Mouse (Mus musculus) Patski (cell line): Measurements from ENCODE around the gene Mitd1. TPM values are rescaled to one million over a fixed set of nuclear protein-coding genes. Genes with fewer than 3 reads are reported as not detected.

Experiments used
- ATAC-seq: fragments of 100-300 bp; one replicate; pipeline ENCODE4 v1.8.0; 2021
- CTCF ChIA-PET: fragments of 350-600 bp; sonication (Branson Sonifier 250); formaldehyde crosslinking; loops from one replicate; lab custom pipeline; 2022; ENCODE audit warnings: inconsistent platforms; lab: Charles Lee
- POLR2A ChIA-PET: fragments of 350-600 bp; sonication (Branson Sonifier 250); formaldehyde crosslinking; loops from one replicate; lab custom pipeline; 2022; ENCODE audit warnings: antibody characterized with exemption, inconsistent platforms; lab: Charles Lee
- DNase-seq: peaks from one replicate; pipeline ENCODE4 v3.0.0-alpha.2; 2011; ENCODE audit warnings: low read depth, low spot score
- H3K27me3 ChIP-seq: fragments of 371-371 bp; one replicate; pipeline ENCODE4 v1.5.1; 2021
- CTCF ChIP-seq: fragments of 100-300 bp; IDR thresholded peaks from one replicate; pipeline ENCODE4 v1.5.1; 2021
- in situ Hi-C: fragments of 300-500 bp; cut with MboI; formaldehyde crosslinking; loops from 3 replicates; pipeline ENCODE4 v1.11.1; 2018; ENCODE audit warnings: low pct_unique_long_range_greater_than_20kb, mixed read lengths
- polyA plus RNA-seq: library from polyadenylated mRNA; unstranded; gene quantifications from one replicate; pipeline ENCODE4 v1.2.3, GENCODE M21; 2021

Mitd1 gene
- polyA plus RNA-seq, 1 experiment from 2014 or later: 22.5 TPM

- ATAC-seq (no peak), DNase-seq (no peak)
- no peaks in the 10 kb centered on the region for H3K27me3 ChIP-seq
- no peak for TF ChIP-seq CTCF
- in situ Hi-C loops: no loop called here
- ChIA-PET POLR2A (no interaction called here), CTCF (interaction anchor here (0.6 kb wide), 1 partner anchor 191 kb away, joined by 3 read pairs; no protein-coding TSS in a partner anchor)
Measured at GRCm38 (mm10) chr1:37868640-37869039, 21.6 kb downstream of the Mitd1 start.

DNA sequence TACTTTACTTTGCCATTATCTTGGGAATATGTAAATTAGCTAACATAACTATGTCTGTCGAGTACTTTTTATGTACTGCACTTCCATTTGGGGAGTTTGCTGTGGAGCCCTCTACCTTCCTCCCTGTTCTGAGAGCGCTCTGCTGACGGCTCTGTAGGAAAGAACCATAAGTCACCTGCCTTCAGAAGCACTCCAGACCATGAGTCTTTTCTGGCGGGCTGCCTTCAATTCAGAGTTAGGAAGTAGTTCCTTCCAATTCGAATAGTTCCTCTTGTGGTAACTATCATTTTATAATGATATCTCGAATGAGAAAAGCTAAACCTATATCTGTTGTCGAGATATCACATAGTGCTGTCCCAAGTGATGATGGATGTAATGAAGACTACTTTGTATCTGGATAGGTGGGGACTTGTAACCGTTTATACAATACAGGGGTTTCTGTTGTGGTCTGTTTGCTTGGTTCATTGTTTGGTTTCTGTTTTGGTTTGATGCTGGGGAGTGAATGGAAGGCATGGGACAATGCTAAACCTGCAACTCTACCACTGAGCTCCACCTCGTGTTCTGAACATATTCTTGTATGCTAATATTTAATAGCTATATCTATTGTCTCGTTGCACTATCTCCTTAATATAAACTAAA, 22.4 kb downstream of the Mitd1 start:
- POLR2A ChIA-PET: no interaction called here
- in situ Hi-C loops: no loop called here
- ATAC-seq: no peak
- no peak for TF ChIP-seq CTCF
- CTCF ChIA-PET: interaction anchor here (0.8 to 1.5 kb wide), 2 partner anchors 23 to 189 kb away, joined by 3 read pairs; partner anchors contain the start of genes Mitd1 and Mrpl30
- no peaks in the 10 kb centered on the region for H3K27me3 ChIP-seq
- no peak for DNase-seq

DNA sequence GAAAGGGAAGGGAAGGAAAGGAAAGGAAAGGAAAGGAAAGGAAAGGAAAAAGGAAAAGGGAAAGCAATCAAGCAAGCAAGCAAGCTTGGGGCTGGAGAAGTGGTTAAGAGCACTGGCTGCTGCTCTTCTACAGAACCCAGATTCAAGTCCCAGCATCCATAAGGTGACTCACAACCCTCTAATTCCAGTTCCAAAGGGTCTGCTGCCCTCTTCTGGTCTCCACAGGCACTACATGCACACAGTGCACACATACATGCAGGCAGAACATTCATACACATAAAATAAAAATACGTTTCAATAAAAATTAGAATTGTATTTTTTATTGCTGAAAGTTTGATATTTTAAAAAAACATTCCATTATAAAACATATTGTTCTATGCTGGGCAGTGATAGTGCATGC, 23.2 kb downstream of the Mitd1 start:
- ATAC-seq: no peak
- in situ Hi-C loops: no loop called here
- DNase-seq: no peak
- no peaks in the 10 kb centered on the region for H3K27me3 ChIP-seq
- ChIA-PET POLR2A (no interaction called here), CTCF (interaction anchor here (0.8 to 1.5 kb wide), 2 partner anchors 24 to 189 kb away, joined by 3 read pairs; partner anchors contain the start of genes Mitd1 and Mrpl30)
- TF ChIP-seq CTCF: no peak

GRCm38 (mm10) chr1:37866286-37866685, 23.9 kb downstream of the Mitd1 start, which contains the start of gene Tsga10:
Tsga10 (minus strand) TSS chr1:37866429.
- no peak for ATAC-seq
- TF ChIP-seq CTCF: no peak
- POLR2A ChIA-PET: interaction anchor here (0.6 kb wide), 1 partner anchor 190 kb away, joined by 3 read pairs; no protein-coding TSS in a partner anchor

GRCm38 (mm10) chr1:37865401-37866215, 24.6 kb downstream of the Mitd1 start:
- no peak for TF ChIP-seq CTCF
- in situ Hi-C loops: no loop called here
- no peaks in the 10 kb centered on the region for H3K27me3 ChIP-seq
- DNase-seq: no peak
- ChIA-PET CTCF (interaction anchor here (1.4 kb wide), 1 partner anchor 174 kb away, joined by 5 read pairs; no protein-coding TSS in a partner anchor), POLR2A (no interaction called here)
- ATAC-seq: no peak

More at GRCm38 (mm10) chr1:37866286-37866685, 23.9 kb downstream of the Mitd1 start, which contains the start of gene Tsga10:
- in situ Hi-C loops: no loop called here
- DNase-seq: no peak
- no peaks in the 10 kb centered on the region for H3K27me3 ChIP-seq
- CTCF ChIA-PET: no interaction called here

GRCm38 (mm10) chr1:37864511-37865400, 25.5 kb downstream of the Mitd1 start:
- ChIA-PET CTCF (interaction anchor here (1.4 kb wide), 1 partner anchor 173 kb away, joined by 5 read pairs; no protein-coding TSS in a partner anchor), POLR2A (interaction anchor here (1.0 kb wide), 1 partner anchor 132 kb away, joined by 3 read pairs; no protein-coding TSS in a partner anchor)
- peak; percentile 98 for ATAC-seq

GRCm38 (mm10) chr1:37850696-37851095, 39.5 kb downstream of the Mitd1 start:
- ATAC-seq (no peak), DNase-seq (no peak)
- in situ Hi-C loops: no loop called here
- no peak for TF ChIP-seq CTCF
- CTCF ChIA-PET: interaction anchor here (1.6 kb wide), 1 partner anchor 10 kb away, joined by 3 read pairs; no protein-coding TSS in a partner anchor
- no peaks in the 10 kb centered on the region for H3K27me3 ChIP-seq
- POLR2A ChIA-PET: no interaction called here

More at GRCm38 (mm10) chr1:37864511-37865400, 25.5 kb downstream of the Mitd1 start:
- no peak for TF ChIP-seq CTCF
- DNase-seq: peak; percentile 90
- H3K27me3 ChIP-seq: no peaks in the 10 kb centered on the region
- in situ Hi-C loops: no loop called here

DNA sequence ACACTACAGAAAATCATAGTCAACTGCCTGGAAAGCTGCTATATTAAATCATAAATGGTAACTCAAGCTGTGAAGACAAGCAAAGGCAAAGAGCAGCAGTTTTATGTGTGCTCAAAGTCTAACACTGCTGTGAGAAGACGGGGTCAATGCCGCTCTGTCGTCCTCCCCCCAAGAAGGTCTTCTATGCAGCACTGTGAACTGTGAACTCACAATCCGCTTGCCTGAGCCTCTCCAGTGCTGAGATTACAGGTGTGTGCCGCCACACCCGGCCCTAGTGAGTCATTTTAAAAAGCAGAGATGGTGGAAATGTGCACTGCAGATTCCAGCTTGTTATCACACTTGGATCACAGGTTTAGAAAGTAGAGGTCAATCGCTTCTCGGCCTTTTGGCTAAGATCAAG, 43.3 kb downstream of the Mitd1 start:
- in situ Hi-C loops: no loop called here
- DNase-seq (no peak), ATAC-seq (no peak)
- CTCF ChIA-PET: interaction anchor here (1.0 kb wide), 1 partner anchor 16 kb away, joined by 4 read pairs; no protein-coding TSS in a partner anchor
- no peaks in the 10 kb centered on the region for H3K27me3 ChIP-seq
- no peak for TF ChIP-seq CTCF
- POLR2A ChIA-PET: no interaction called here

DNA sequence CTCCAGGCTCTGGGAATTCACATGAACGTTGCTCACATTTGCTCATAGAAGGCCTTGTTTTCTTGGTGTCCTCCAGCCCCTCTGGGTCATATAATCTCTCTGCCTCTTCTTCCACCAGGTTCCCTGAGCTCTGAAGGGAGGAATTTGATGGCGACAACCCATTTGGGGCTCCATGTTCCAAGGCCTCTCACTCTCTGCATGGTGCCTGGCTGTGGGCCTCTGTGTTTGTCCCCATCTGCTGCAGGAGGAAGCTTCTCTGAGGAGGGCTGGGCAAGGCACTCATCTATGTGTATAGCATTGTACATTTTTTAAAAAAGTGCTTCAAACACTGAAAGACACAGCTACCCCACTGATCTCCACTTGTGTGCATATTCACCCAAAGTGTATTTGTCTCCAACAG, 58.5 kb downstream of the Mitd1 start:
- POLR2A ChIA-PET: no interaction called here
- CTCF ChIA-PET: interaction anchor here (1.4 kb wide), 1 partner anchor 10 kb away, joined by 7 read pairs; no protein-coding TSS in a partner anchor
- in situ Hi-C loops: no loop called here
- no peaks in the 10 kb centered on the region for H3K27me3 ChIP-seq
- DNase-seq: no peak
- no peak for TF ChIP-seq CTCF
- ATAC-seq: no peak

Other genes starting within 250 kb of the Mitd1 start
- 3.6 TPM for gene 2010300C02Rik, start 170.3 kb downstream of the Mitd1 start, polyA plus RNA-seq
- gene Tsga10, start 24.0 kb downstream of the Mitd1 start, polyA plus RNA-seq: 4.1 TPM
- gene Lipt1, start 18.7 kb downstream of the Mitd1 start, polyA plus RNA-seq: 9.7 TPM
- gene Mrpl30, start 66 bp upstream of the Mitd1 start, polyA plus RNA-seq: 138 TPM
- not detected for gene Lyg2, start 26.1 kb upstream of the Mitd1 start, polyA plus RNA-seq
- not detected for gene Lyg1, start 67.3 kb upstream of the Mitd1 start, polyA plus RNA-seq
- 86.1 TPM for gene Txndc9, start 107.5 kb upstream of the Mitd1 start, polyA plus RNA-seq
- 82.7 TPM for gene Eif5b, start 107.6 kb upstream of the Mitd1 start, polyA plus RNA-seq
- gene Rev1, start 239.4 kb upstream of the Mitd1 start, polyA plus RNA-seq: 17.3 TPM